Mouse (Mus musculus): ENCODE results near the gene Bud13. TPM values are rescaled to one million over a fixed set of nuclear protein-coding genes. Genes with fewer than 3 reads are reported as not detected.

Gene Bud13
- polyA plus RNA-seq, 1 experiment from 2014 or later = 19.8 TPM

- peaks cover 39% of the 10 kb centered on the region for H3K27me3 ChIP-seq
- H3K4me2 ChIP-seq (replicated peaks) = no peak overlapping the region
- no peaks in the 10 kb centered on the region for H3K4me1 ChIP-seq (replicated peaks)
- H3K9ac ChIP-seq (replicated peaks) = no peak overlapping the region
- no peaks in the 10 kb centered on the region for H3K9me3 ChIP-seq
- ATAC-seq = no peak
- H3K36me3 ChIP-seq = no peaks in the 10 kb centered on the region
- no peak overlapping the region for H3K4me3 ChIP-seq (replicated peaks)
- no peak overlapping the region for H3K27ac ChIP-seq
- 90% methylated on average over 3 of the region's 3 CpGs for WGBS
Measured at GRCm38 (mm10) chr9:46257546-46257945, 25.3 kb upstream of the Bud13 start.

- Histone ChIP-seq H3K36me3 (no peaks in the 10 kb centered on the region), H3K9ac (replicated peaks) (no peak overlapping the region), H3K27ac (no peak overlapping the region), H3K9me3 (no peaks in the 10 kb centered on the region), H3K4me2 (replicated peaks) (no peak overlapping the region), H3K4me1 (replicated peaks) (no peaks in the 10 kb centered on the region), H3K4me3 (replicated peaks) (no peak overlapping the region), H3K27me3 (peaks cover 27% of the 10 kb centered on the region)
- WGBS = 90% methylated on average over 6 of the region's 6 CpGs
- no peak for ATAC-seq
Measured at GRCm38 (mm10) chr9:46259111-46259510, 23.7 kb upstream of the Bud13 start.

- H3K9me3 ChIP-seq = no peaks in the 10 kb centered on the region
- ATAC-seq = no peak
- no peaks in the 10 kb centered on the region for H3K36me3 ChIP-seq
- H3K27ac ChIP-seq = no peak overlapping the region
- H3K27me3 ChIP-seq = peaks cover 23% of the 10 kb centered on the region
- H3K4me3 ChIP-seq (replicated peaks) = no peak overlapping the region
- H3K4me1 ChIP-seq (replicated peaks) = no peaks in the 10 kb centered on the region
- no peak overlapping the region for H3K4me2 ChIP-seq (replicated peaks)
- H3K9ac ChIP-seq (replicated peaks) = no peak overlapping the region
- 88% methylated on average over 7 of the region's 7 CpGs for WGBS
Measured at GRCm38 (mm10) chr9:46261131-46261530, 21.7 kb upstream of the Bud13 start.

GRCm38 (mm10) chr9:46268343-46268873, 14.4 kb upstream of the Bud13 start, which contains the start of gene Apoa5:
Apoa5 (plus strand) TSS chr9:46268633.
- 64% methylated on average over 7 of the region's 7 CpGs for WGBS
- Histone ChIP-seq H3K27me3 (peaks cover 25% of the 10 kb centered on the region), H3K4me2 (replicated peaks) (no peak within 1 kb of the TSS), H3K4me3 (replicated peaks) (no peak within 1 kb of the TSS), H3K9ac (replicated peaks) (no peak within 1 kb of the TSS), H3K9me3 (no peaks in the 10 kb centered on the region), H3K4me1 (replicated peaks) (peaks cover 4% of the 10 kb centered on the region), H3K27ac (no peak within 1 kb of the TSS), H3K36me3 (no peaks in the 10 kb centered on the region)
- no peak for ATAC-seq

GRCm38 (mm10) chr9:46269125-46269524, 13.7 kb upstream of the Bud13 start:
- H3K27me3 ChIP-seq = peaks cover 25% of the 10 kb centered on the region
- H3K4me2 ChIP-seq (replicated peaks) = no peak overlapping the region
- H3K27ac ChIP-seq = no peak overlapping the region
- H3K36me3 ChIP-seq = no peaks in the 10 kb centered on the region
- 80% methylated on average over 5 of the region's 5 CpGs for WGBS
- no peak overlapping the region for H3K9ac ChIP-seq (replicated peaks)
- peaks cover 11% of the 10 kb centered on the region for H3K4me1 ChIP-seq (replicated peaks)
- no peak for ATAC-seq
- no peaks in the 10 kb centered on the region for H3K9me3 ChIP-seq
- H3K4me3 ChIP-seq (replicated peaks) = no peak overlapping the region

GRCm38 (mm10) chr9:46270782-46271181, 12.0 kb upstream of the Bud13 start:
- Histone ChIP-seq H3K36me3 (peaks cover 14% of the 10 kb centered on the region), H3K27me3 (peaks cover 25% of the 10 kb centered on the region), H3K27ac (no peak overlapping the region), H3K4me3 (replicated peaks) (no peak overlapping the region), H3K4me1 (replicated peaks) (peaks cover 16% of the 10 kb centered on the region), H3K9me3 (no peaks in the 10 kb centered on the region), H3K4me2 (replicated peaks) (no peak overlapping the region), H3K9ac (replicated peaks) (no peak overlapping the region)
- WGBS = 93% methylated on average over 4 of the region's 4 CpGs
- no peak for ATAC-seq

- H3K9ac ChIP-seq (replicated peaks) = no peak overlapping the region
- peaks cover 25% of the 10 kb centered on the region for H3K27me3 ChIP-seq
- ATAC-seq = no peak
- peak overlapping the region; percentile 98; the same call in 1 of the 2 replicates for H3K4me2 ChIP-seq (replicated peaks)
- H3K27ac ChIP-seq = no peak overlapping the region
- WGBS = 92% methylated on average over 9 of the region's 9 CpGs
- no peaks in the 10 kb centered on the region for H3K9me3 ChIP-seq
- peak overlapping the region; percentile 84; the same call in 1 of the 2 replicates for H3K4me3 ChIP-seq (replicated peaks)
- H3K4me1 ChIP-seq (replicated peaks) = peaks cover 16% of the 10 kb centered on the region
- peaks cover 27% of the 10 kb centered on the region for H3K36me3 ChIP-seq
Measured at GRCm38 (mm10) chr9:46272070-46272469, 10.7 kb upstream of the Bud13 start.

- peaks cover 25% of the 10 kb centered on the region for H3K27me3 ChIP-seq
- H3K9me3 ChIP-seq = no peaks in the 10 kb centered on the region
- H3K36me3 ChIP-seq = peaks cover 35% of the 10 kb centered on the region
- H3K9ac ChIP-seq (replicated peaks) = peak within 1 kb of the TSS; percentile 84
- peak; percentile 98 for ATAC-seq
- H3K4me3 ChIP-seq (replicated peaks) = peak within 1 kb of the TSS; percentile 84
- H3K27ac ChIP-seq = peak within 1 kb of the TSS; percentile 61
- peaks cover 16% of the 10 kb centered on the region for H3K4me1 ChIP-seq (replicated peaks)
- H3K4me2 ChIP-seq (replicated peaks) = peak within 1 kb of the TSS; percentile 98
- WGBS = 5% methylated on average over 45 of the region's 45 CpGs
Measured at GRCm38 (mm10) chr9:46272677-46273454, 9.9 kb upstream of the Bud13 start, which contains the start of gene Zpr1. Zpr1 (plus strand) TSS chr9:46273064.

- Histone ChIP-seq H3K4me1 (replicated peaks) (peaks cover 16% of the 10 kb centered on the region), H3K4me3 (replicated peaks) (no peak overlapping the region), H3K4me2 (replicated peaks) (peak overlapping the region; percentile 98; the same call in 1 of the 2 replicates), H3K9ac (replicated peaks) (no peak overlapping the region), H3K27me3 (peaks cover 19% of the 10 kb centered on the region), H3K36me3 (peaks cover 49% of the 10 kb centered on the region), H3K27ac (no peak overlapping the region), H3K9me3 (no peaks in the 10 kb centered on the region)
- 93% methylated on average over 9 of the region's 9 CpGs for WGBS
- ATAC-seq = no peak
Measured at GRCm38 (mm10) chr9:46274494-46274893, 8.3 kb upstream of the Bud13 start.

- Histone ChIP-seq H3K27me3 (no peaks in the 10 kb centered on the region), H3K27ac (no peak overlapping the region), H3K9ac (replicated peaks) (no peak overlapping the region), H3K4me2 (replicated peaks) (no peak overlapping the region), H3K36me3 (peaks cover 52% of the 10 kb centered on the region), H3K4me1 (replicated peaks) (no peaks in the 10 kb centered on the region), H3K9me3 (no peaks in the 10 kb centered on the region), H3K4me3 (replicated peaks) (no peak overlapping the region)
- 92% methylated on average over 4 of the region's 4 CpGs for WGBS
- ATAC-seq = no peak
Measured at GRCm38 (mm10) chr9:46298381-46298780, 15.6 kb downstream of the Bud13 start.

GRCm38 (mm10) chr9:46302142-46302541, 19.3 kb downstream of the Bud13 start:
- Histone ChIP-seq H3K36me3 (peaks cover 22% of the 10 kb centered on the region), H3K4me3 (replicated peaks) (no peak overlapping the region), H3K27me3 (no peaks in the 10 kb centered on the region), H3K4me2 (replicated peaks) (no peak overlapping the region), H3K9me3 (no peaks in the 10 kb centered on the region), H3K9ac (replicated peaks) (no peak overlapping the region), H3K4me1 (replicated peaks) (no peaks in the 10 kb centered on the region), H3K27ac (no peak overlapping the region)
- ATAC-seq = peak; percentile 58; the same call in 1 of the 2 replicates
- WGBS = 9% methylated on average over 2 of the region's 2 CpGs

- 12% methylated on average over 7 of the region's 7 CpGs for whole genome bisulfite sequencing
- no peaks in the 10 kb centered on the region for H3K36me3 ChIP-seq
- no peak overlapping the region for H3K4me3 ChIP-seq (replicated peaks)
- H3K4me2 ChIP-seq (replicated peaks) = no peak overlapping the region; the same call in 1 of the 2 replicates
- no peak overlapping the region; the same call in 1 of the 2 replicates for H3K27ac ChIP-seq
- ATAC-seq = no peak
- no peak overlapping the region for H3K9ac ChIP-seq (replicated peaks)
- no peaks in the 10 kb centered on the region; the same call in 1 of the 2 replicates for H3K27me3 ChIP-seq
- H3K4me1 ChIP-seq (replicated peaks) = peaks cover 13% of the 10 kb centered on the region
- no peaks in the 10 kb centered on the region for H3K9me3 ChIP-seq
Measured at GRCm38 (mm10) chr9:46309121-46309520, 26.3 kb downstream of the Bud13 start.
